Mouse (Mus musculus) inflammation-experienced regulatory T-cells, adult 6 months (primary cell): ENCODE measurements at regions not wholly inside any gene's neighbourhood (a gene's known extent, or its start where the extent isn't known, plus 50 kb on each side); places are given as distances from the start of the nearest gene placed in this dataset.

Experiments
- ATAC-seq: one replicate; pipeline ENCODE4 v1.8.0; 2017

DNA sequence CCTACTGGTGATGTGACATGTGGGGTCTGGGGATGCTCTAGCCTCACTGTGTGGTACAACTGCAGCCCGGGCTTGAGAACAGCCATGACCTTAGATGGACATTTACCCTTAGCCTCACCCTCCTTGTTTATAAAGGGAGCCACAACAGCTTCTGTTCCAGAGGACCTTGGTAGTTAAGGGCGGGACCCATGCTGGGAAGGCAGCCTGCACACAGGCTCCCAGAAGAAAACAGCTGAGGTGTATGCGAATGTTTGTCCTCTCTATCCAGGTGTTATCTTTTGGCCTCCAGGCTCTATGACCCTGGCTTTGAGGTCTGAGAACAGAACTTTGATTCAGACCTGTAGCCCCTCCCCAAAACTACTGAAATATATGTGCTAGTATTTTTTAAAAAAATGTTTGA is 102.1 kb upstream of the Mki67 start:
- ATAC-seq, result no peak

DNA sequence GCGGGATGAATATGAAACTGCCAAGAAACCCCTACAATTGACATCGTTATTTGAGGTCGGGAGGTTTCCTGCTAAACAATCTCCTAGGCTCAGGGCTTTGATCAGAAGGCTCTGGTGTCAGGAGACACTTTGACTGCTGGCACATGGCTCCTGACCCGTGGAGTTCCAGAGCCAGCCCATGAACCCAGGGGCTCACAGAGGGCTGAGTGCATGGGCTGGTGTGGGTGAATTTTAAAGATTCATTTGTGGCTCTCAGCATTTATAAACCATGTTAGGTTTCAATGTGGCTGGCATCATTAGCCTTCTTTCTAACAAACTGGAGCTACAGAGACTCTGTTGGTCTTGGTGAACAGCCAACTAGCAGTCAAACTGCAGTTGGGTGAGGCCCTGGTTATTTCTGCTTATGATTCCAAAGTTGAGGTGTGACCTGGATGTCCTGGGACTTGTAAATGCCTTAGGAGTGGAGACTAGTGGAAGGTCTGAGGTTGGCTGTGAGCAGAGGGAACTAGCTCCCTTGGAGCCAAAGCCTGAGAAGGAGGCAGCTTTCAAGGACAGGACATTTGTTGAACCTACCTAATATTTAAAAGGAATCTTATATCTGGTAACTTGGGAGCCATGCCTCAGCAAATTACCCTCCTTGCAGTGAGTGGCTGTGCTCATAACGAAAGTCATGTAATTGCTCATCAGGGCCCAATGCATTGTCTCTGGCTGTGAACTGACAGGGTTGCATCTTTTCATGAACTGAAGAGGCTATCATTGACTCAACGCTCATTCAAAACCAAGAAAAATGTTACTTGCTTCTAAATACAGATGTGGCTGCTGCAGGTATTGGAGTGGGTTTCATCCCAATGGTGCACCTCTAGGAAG is 108.0 kb upstream of the Mki67 start:
- no peak for ATAC-seq

DNA sequence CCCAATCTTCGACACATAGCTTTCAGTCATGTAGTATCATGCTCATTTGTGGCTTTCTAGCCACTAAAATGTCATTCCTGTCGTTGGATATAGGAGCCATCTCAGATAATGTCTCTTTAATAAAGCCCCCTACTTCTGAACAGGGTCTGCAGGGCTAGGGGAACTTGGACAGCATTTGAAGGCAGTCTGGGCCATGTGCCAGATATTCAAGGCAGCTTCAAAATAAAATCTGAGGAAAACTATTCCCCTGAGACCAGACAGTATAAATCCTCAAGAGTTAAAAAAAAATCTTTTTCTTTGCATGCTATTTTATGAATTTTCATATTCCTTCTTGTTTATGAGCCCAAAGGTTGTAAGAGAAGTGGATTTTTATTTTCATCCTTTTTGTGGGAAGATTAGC is 113.1 kb upstream of the Mki67 start:
- ATAC-seq, result no peak

DNA sequence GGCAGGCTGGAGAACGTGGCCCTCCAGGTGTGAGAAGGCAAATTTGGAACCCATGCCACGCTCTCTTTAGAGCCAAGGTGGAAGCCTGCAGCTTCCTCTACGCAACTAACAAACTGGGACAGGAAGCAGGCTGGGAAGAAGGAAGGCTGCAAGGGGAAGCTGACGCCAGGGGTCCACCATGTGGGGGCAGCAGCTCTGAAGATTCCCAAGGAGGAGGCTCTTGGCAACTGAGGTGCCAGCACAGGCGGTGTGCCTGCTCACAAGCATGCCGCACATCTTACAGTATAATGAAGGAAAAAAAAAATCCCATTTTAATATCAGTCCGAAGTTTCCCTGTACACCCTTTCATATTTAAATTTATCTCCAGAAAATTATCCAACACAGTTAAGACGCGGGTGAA is 117.3 kb upstream of the Mki67 start:
- no peak for ATAC-seq

DNA sequence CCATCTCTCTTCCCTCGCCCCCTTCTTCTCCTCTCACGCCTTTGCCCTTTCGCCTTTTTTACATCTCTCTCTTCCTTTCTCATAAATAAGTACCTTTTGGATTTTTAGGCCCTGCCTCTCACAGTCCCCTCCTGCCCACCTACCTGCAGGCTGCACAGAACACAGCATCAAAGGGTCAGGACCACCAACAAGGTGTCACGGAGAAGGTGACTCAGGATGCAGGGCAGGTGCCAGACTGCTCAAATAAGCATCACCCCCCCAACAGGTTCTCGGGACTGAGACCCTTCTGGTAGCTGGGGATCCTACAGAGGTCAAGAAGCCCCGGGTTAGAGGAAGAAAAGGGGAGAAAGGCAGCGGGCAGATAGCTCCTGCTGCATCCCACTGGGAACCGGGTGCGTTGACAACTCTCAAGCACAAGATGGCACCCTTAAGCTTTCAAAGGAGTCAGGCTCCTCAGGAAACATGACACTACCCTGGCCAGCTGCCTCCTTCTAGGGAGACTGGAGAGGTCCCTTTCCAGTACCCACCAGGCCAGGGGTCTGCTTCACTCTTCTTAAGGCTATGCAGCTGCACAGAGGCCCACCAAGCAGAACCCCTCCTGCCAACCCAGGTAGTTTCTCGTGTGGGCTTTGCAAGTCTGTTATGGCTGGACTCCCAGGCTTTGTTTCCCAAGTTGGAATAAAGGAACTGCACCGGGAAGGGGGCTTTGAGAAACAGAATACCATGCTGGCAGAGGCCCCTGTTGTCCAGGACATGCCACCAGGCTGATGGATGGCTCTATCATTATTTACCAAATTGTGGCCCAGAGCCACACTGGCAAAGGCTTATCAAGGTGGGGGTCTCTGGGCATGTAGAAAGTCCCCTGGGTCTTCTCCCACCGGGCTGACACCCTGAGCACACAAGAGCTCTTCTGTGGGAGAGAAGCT is 120.9 kb upstream of the Mki67 start:
- no peak for ATAC-seq

DNA sequence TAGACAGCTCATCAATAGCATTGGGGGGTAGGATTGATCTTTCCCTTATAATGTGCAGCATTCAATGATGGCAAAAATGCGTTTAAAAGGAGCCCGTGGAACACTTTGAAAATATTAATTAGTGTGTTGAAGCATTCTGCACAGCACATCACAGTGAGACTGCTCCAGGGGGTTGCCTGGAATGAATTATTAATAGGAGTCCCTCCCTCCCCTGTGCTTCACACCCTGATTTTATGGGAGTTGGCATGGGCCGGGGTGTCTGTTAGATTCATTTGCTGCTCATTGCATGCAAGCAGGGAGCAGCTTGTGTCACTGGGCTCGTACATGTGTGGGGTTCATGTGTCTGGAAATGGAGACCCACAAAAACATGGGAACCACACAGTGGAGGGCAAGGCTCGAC is 127.9 kb upstream of the Mki67 start:
- ATAC-seq, result no peak

DNA sequence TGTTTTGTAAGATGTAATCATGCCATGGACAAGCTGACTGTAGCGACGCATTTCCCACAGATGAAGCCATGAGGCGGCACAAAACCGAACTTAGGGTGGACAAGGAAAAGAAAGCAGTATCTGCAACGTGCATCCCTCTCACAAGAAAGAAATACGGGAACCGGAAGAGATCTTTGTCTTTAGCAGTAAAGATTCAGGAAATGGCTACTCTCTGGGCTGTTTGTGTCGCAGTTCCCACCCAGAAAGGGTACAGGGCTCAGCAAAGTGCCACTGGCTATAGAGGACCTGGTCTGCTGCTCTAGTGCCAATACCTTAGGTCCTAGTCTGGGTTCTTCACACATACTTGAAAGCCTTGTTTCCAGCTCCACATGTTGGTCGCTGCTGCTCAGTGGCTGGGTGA is 131.1 kb upstream of the Mki67 start:
- no peak for ATAC-seq

DNA sequence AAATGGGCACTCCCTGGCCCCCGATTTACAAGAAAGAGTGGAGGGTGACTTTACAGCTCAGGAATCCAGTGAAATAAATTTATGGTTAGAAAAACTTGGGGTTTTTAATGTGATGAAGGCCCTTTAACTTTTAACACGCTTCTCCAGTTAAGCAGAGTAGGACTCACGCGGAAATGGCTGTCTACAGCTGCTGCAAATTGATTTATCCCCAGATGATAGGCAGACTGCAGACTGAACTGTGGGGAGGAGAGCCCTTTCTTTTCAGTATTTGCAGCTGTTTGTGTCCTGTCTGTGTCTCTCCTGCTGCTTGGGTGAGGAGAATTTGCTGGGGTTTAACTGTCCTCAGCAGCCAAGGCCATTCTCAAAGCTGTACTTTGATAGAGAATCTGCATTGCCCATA is 132.0 kb upstream of the Mki67 start:
- ATAC-seq, result no peak

DNA sequence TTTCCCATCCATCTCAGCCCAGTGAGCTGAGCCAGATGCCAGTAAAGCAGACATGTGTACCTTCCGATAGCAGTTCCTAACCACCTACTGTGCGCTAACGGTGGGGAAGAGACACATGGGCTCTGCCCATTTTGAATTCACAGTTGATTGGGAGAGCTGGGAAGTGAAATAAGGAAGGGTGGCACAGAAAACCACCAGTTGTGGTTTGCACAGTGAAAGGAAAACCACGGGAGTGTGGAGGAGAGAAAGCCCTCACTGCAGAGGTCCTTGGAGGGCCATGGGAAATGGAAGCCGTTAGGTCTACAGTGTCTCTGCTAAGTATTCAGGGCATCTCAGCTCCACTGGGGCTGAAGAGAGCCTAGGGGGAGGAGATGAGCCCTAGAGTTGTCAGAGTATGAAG is 132.7 kb upstream of the Mki67 start:
- ATAC-seq, result no peak

DNA sequence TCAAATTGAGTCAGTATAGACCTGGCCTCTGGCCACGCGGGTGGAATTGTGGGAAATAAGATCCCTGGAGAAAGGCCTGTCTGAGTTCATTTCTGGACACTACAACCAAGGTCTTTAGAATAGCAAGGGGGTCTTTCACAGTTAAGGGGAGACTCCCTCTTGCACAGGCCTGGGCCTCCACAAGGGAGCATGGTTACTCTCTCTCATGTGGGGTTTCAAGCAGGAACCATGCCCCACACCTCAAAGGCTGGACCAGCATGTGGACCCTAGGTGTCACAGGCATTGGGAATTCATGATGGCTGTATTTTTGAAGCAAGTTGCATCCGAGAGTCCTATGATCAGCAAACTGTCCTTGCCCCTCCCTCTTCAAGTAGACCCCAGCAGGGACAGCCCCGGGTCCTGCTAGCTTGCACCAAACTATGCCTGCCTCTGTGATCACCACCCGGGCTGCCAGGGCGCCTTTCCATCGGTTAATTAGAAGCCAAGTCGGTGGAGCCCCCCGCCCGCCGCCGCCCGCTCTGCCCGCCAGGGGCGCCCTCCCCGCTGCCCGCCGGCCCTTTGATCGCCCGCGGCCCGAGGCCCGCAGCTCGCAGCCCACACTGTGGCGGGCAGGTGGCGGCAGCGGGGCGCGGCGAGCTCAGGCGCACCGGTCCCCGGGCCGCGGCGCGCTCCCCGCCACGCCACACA is 137.1 kb upstream of the Mki67 start:
- ATAC-seq, result no peak

DNA sequence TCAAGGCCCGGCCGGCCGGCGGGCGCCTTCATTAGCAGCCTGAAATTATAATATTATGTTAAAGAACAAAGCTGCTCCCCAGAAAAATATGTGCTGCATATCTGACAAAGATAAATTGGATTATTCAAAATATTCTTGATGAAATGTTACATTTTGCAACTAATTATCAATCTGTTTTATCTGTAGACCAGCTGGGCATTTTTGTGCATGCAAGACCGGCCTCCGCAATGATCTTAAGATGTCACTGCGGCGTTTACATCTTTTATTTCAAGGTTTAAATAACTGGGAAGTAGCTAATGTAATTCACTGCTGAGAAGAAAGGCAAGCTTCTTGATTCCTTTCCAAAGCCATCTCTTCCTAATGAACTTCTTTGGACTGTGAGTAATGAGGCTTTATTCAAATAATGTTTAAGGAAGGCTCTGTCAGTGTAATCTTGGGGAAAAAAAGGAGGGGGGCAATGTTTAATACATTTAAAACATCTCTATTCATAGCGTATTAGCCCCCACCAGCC is 137.7 kb upstream of the Mki67 start:
- ATAC-seq, result no peak

DNA sequence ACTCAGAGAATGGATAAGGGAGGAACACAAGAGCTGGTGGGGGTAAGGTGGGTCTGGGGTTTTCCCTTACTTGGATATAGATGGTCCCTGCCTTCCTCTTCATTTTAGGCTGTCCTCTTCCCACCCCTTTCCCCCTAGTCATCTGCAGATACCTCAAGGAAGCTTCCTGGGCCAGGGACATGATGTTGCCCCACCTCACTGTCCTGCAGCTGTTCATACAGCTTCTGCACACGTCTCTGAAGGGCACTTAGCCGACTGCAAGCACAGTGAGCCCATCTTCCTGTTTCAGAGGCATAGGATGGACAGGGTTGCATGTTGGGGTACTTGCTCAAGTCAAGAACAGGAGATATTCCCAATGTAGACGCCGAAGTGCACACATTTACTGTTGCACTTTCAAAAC is 144.1 kb upstream of the Mki67 start:
- no peak for ATAC-seq

DNA sequence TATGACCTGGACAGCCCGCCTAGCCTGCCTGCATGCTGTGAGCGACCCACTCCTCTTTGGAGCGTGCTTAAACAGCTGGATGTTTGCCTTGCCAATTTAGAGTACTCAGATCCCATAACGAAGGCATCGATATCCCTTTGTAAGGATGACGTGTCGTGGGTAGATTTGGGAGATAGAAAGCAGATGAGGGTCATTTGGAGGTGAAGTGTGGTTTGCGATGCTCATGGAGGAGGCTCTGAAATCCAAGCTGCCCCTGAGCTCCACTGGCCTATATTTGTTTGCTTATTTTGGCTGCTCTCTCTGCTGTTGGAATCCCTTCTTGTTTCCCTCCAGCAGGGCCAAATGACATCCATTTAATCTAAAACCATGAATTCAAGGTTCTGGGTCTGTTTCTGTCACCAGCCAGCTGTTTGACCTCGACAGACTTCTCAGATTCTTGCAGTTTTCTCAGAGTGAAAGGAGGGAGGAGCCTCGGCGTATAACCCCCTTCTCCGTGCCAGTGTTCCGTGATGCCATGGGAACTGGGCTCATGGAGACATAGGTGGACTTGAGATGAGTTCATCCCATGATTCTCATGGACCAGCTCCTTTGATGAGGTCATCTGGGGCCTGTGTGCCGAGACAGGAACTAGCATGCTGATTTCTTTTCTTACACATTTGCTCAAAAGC is 144.7 kb upstream of the Mki67 start:
- ATAC-seq, result no peak

DNA sequence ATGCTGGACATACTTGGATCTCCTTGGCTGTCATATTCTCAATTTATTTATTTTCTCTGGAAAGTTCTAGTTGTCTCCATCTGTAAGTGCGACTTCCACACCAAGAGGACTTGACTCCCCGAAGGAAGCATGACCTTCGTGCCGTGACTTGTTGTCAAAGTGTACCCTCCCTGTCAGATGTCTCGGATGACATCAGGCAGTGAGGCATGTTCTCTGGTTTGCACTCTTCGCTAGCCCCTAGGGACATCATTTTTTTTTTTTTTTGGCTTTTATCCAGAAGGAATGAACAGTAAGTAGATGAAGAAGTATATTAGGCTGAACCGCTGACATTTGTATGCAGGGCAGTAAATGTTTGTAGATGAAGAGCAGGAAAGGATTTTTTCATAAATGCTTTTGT is 145.2 kb upstream of the Mki67 start:
- no peak for ATAC-seq

DNA sequence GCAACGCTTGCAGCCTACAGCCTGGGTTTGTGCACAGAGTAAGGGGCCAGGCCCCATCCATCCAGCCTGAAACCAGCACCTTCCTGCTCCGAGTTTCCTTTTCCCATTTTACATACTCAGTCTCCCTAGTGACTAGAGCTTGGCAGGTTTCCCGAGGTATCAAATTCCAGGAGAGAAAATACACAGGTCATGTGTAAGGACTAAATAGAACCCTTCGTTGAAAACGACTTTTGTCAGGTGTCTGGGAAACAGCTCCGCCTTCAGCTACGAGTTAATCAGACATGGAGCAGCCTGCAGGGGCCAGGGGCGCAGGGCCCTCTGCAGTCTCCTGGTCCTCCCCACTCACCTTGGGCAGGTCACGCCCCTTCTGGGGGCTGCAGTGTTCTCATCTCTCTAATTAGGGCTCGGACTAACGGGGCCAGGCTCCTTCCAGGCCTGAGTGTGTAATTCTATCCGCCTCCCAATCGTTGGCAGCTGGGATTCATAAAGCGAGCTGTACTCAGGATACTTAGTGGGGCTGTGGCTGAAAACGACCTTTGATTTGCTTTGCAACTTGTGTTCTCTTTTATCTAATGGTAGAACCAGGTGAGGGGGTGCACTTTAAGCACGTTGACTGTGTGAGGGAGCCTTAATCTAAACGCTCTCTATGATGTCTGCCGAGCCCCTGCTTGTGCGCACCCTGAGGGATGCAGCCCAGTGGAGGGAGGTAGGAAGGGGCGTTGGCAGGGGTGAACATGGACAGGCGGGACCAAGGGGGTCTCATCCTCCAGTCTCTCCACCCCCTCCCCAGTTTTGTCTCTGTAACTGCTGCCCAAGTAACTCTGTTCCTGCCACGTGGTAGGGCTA is 147.6 kb upstream of the Mki67 start:
- no peak for ATAC-seq

DNA sequence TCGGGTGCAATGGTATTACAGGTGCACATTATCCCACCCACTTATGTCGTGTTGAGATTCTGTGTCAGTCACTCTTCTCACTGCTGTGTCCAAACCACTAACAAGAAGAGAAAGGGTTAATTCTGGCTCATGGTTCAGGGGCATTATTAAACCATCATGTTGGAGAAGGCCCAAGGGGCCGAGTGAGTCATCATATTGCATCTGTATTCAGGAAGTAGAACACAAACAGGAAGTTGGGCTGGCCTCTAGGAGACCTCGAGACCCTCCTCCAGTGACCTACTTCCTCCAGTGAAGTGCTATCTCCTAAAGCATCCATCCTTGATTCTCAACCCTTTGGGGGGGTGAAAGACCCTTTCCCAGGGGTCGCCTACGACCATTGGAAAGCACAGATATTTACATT is 154.8 kb upstream of the Mki67 start:
- no peak for ATAC-seq

DNA sequence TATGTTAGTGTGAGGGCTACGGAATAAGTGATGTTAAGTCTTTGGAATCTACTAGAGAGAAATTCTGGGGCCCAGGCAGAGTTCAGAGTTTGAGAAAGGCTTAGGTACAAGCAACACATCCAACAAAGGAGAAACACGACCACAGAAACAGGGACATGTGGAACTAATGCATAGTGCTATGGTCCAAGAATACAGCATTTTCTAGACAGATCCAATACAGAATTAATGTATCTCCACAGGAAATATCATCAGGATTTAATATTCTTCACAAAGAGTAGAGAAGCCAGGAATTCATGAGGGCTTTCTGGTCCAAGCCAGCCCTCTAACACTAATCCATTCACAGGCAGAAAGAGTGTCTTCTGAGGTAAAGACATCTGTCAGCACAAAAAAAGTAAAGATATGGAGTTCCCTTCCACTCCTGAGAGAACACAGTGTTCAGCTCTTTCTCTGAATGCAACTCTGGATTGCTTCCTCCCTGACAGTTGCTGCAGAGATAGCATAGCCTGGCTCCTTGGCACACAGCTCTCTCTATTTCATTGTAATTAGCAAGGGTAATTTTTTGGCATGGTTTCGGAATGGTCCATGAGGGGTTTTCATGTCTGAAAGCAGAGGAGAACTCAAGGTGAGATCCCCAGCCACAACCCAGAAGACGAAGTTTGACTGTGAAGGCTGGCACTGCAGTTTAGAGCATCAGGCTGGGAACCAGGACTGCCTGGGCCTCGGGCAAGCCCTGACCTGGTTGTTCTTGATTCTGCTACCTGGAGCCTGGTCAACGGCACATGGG is 161.1 kb upstream of the Mki67 start:
- ATAC-seq, result no peak

DNA sequence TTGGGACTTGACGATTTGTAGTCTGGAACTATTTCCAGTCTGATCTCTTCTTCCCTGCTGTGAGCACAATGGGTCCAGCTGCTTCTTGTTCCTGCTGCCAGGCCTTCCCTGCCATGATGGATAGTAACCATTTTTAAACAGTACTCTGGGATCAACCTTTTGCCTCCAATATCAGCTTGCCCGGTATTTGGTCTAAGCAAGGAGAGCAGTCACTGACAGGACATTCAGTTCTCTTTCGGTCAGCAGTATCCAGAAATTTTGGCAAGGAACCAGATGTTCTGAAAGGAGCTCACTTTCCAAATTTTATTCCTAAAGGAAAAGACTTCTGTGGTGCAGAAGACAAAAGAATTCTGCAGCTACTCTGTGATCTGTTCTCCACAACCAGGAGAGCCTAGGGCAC is 162.6 kb upstream of the Mki67 start:
- ATAC-seq, result no peak

DNA sequence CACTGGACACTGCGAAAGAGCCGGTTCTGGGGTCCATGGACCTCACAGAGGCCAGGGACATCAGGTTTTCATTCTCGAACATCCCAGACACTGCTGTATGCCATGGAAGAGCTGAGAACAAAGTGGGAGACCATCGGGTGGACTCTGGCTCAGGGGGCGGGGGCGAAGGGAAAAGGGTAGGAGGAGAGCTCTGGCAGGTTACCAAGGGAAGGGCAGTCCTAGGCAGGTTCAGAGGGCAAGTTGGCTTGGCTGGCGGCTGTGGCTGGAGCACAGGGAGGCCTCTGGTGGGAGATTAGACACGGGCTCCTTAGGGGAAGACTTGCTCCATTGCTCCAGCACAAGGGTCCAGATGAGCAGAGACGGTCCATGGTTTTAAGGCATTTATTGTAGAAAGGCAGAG is 164.3 kb upstream of the Mki67 start:
- no peak for ATAC-seq

DNA sequence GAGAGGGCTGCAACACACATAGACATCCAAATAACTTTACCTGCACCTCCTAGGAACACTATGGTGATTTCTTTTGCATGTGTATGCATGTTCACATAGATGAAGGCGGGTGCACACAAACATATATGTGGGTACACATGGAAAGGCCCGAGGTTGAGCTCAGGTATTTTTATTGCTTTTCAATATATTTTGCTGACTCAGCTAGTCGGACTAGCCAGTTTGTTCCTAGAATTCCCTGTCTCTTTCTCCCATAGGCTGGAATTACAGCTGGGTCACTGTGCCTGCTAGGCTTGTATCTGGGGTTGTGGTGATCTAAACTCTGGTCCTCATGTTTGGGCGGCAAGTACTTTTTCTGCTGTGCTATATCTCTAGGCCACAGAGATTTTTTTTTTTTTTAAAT is 166.1 kb upstream of the Mki67 start:
- no peak for ATAC-seq

DNA sequence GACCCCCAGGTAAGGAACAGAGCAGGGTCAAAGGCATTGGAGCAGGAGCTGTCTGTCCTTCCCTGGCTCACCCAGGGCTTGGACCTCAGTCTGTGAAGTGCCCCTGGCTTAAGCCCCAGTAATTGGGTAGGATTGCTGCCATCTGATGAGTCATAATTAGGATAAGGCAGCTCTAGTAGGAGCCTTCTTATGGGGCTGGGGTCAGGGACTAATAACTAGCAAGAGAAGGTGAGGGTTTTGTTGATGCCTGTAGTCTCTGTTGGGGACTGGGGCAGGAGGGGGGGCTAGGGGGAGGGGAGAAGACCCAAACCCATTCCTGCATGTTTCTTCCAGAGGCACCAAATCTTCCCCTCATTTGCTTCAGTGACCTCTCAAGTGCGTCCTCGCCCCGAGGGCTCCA is 172.4 kb upstream of the Mki67 start:
- ATAC-seq, result no peak
